9 mouse cellular contexts compared by ENCODE assay signal in genomic region chr2:74691022-74691951, GRCm38 (mm10). TPM values are rescaled to one million over a fixed set of nuclear protein-coding genes. Genes with fewer than 3 reads are reported as not detected.
A peak's percentile ranks its signal among the peaks of the same experiment; 100 is the strongest.
DNase-seq lines count a peak whose midpoint lies in the region; ATAC-seq and TF ChIP-seq lines count a peak whose summit lies in the region.
"Had no signal": no experiment of that assay in that cellular context is flagged by ENCODE, and none has a peak within 500 bp of the region (broad histone marks: within the 10 kb centered on the region; RNA-seq: fewer than 3 reads in every experiment).

TSS of gene Hoxd10 (plus strand) at chr2:74691924.

- 0 out of 2 replicates have a peak, but pooled peaks cover 10% of the 10 kb centered on the region for H3K36me3 ChIP-seq in kidney, postnatal 0 days (ENCODE audit: insufficient read depth, low read length)
- H3K36me3 ChIP-seq in neural tube, embryonic 14.5 days (ENCODE audit: control insufficient read depth, insufficient read depth, low read length), result no peaks in the 10 kb centered on the region

- peak within 1 kb of the TSS; percentile 82 for H3K4me3 ChIP-seq in kidney, postnatal 0 days (replicated peaks; ENCODE audit: low read depth, low read length)
- peak within 1 kb of the TSS; percentile 39 for H3K4me3 ChIP-seq in neural tube, embryonic 14.5 days (ENCODE audit: low read depth, low read length)
- H3K4me3 ChIP-seq: myocyte had no signal

- peak within 1 kb of the TSS; percentile 90 for H3K4me2 ChIP-seq in kidney, postnatal 0 days (ENCODE audit: low read length)
- H3K4me2 ChIP-seq in neural tube, embryonic 14.5 days (ENCODE audit: low read depth, low read length), result peak within 1 kb of the TSS; percentile 74

- peak within 1 kb of the TSS; percentile 100 for H3K9ac ChIP-seq in kidney, postnatal 0 days (ENCODE audit: low read depth, low read length)
- H3K9ac ChIP-seq in neural tube, embryonic 14.5 days (replicated peaks; ENCODE audit: low read depth, low read length), result peak within 1 kb of the TSS; percentile 66

- H3K4me1 ChIP-seq in kidney, postnatal 0 days (replicated peaks; ENCODE audit: insufficient read depth, low read length), result peaks cover 11% of the 10 kb centered on the region
- H3K4me1 ChIP-seq in neural tube, embryonic 14.5 days (ENCODE audit: control insufficient read depth, insufficient read depth, low read length), result no peaks in the 10 kb centered on the region; the same call in 1 of the 2 replicates

- no peaks in the 10 kb centered on the region for H3K9me3 ChIP-seq in kidney, postnatal 0 days (replicated peaks; ENCODE audit: low read length)
- H3K9me3 ChIP-seq in neural tube, embryonic 14.5 days (ENCODE audit: control insufficient read depth, low read length), result no peaks in the 10 kb centered on the region

- 2% methylated on average over 56 of the region's 56 CpGs for WGBS in kidney, postnatal 0 days
- under 1% methylated on average over 56 of the region's 56 CpGs for WGBS in neural tube, embryonic 14.5 days

- TF ChIP-seq CTCF in kidney, postnatal 0 days (IDR thresholded peaks at IDR 0.05; ENCODE audit: low read depth), result peak; percentile 63

- intact Hi-C loops in gastrocnemius, postnatal 14 days (cut with DNase I; ENCODE audit: low total_unique reads), result no loop called here

- peak; percentile 94 for DNase-seq in ES-CJ7 (ENCODE audit: low read depth, low spot score)
- peak; percentile 82 for DNase-seq in adrenal gland, postnatal 14 days
- peak; percentile 84 for DNase-seq in gastrocnemius, postnatal 14 days
- peak; percentile 97 for DNase-seq in kidney, postnatal 0 days (ENCODE audit: low spot score)
- DNase-seq in layer of hippocampus, postnatal 14 days (ENCODE audit: low spot score in 2 of 2), result no peak

- ATAC-seq in kidney, postnatal 0 days (replicated peaks; ENCODE audit: low FRiP score, low read depth), result peak; percentile 80
- peak; percentile 81 for ATAC-seq in neural tube, embryonic 14.5 days (ENCODE audit: low read depth)
- no peak for ATAC-seq in frontal cortex, adult (ENCODE audit: low TSS enrichment)
- no peak for ATAC-seq in activated CD4-positive, CD25-positive, alpha-beta regulatory T cell, adult 4 months

- H3K27ac ChIP-seq in kidney, postnatal 0 days, result peak within 1 kb of the TSS; percentile 97
- peak within 1 kb of the TSS; percentile 70 for H3K27ac ChIP-seq in neural tube, embryonic 14.5 days (ENCODE audit: low read depth, low read length)

- no peaks in the 10 kb centered on the region for H3K27me3 ChIP-seq in kidney, postnatal 0 days (ENCODE audit: insufficient read depth, low read length)
- peaks cover 17% of the 10 kb centered on the region for H3K27me3 ChIP-seq in neural tube, embryonic 14.5 days (ENCODE audit: control insufficient read depth, insufficient read depth, low read length)

RNA-seq across cellular contexts. Expression of gene Hoxd10, which starts in this region (rescaled TPM):
- total RNA-seq in adrenal gland, postnatal 14 days (2021), result 0.71 TPM in 1 of 2 replicates, not detected in the other
- total RNA-seq in gastrocnemius, postnatal 14 days (2021), result 1 to 10 TPM; 4.4 to 4.5 TPM
- polyA plus RNA-seq in kidney, postnatal 0 days (2015; fragmentation: Nextera tagmentation; extraction: Ambion mirVana), result 44.6 and 45.5 TPM in 2 replicates
- 55.4 and 90.2 TPM in 2 replicates for polyA plus RNA-seq in neural tube, embryonic 14.5 days (2014; fragmentation: Nextera tagmentation; extraction: Ambion mirVana)
- not detected for polyA plus RNA-seq in activated CD4-positive, CD25-positive, alpha-beta regulatory T cell, adult 4 months (2017; shearing (Covaris generic))
- total RNA-seq in layer of hippocampus, postnatal 14 days (2021), result not detected
- polyA plus RNA-seq: myocyte had no signal

Comparison
In these comparisons a context has a peak if more than half of its experiments do, and no peak if none do; other contexts are left out.
1. RNA of gene Hoxd10 (polyA plus RNA-seq): 55.4 to 90.2 TPM in neural tube, embryonic 14.5 days and 44.6 to 45.5 TPM in kidney, postnatal 0 days; not detected in activated CD4-positive, CD25-positive, alpha-beta regulatory T cell, adult 4 months; every median in the first group is over 10 times any median in the second.
2. Peak in DNase-seq in adrenal gland, postnatal 14 days; RNA of the gene not detected or under 1 TPM.
3. DNase-seq: peak in ES-CJ7 (single experiment), gastrocnemius, postnatal 14 days (single experiment) and kidney, postnatal 0 days (single experiment); none in layer of hippocampus, postnatal 14 days (0 of 2).
4. ATAC-seq: peak in kidney, postnatal 0 days (single experiment) and neural tube, embryonic 14.5 days (single experiment); none in frontal cortex, adult (single experiment) and activated CD4-positive, CD25-positive, alpha-beta regulatory T cell, adult 4 months (single experiment).